Mouse (Mus musculus): ENCODE results near the gene Slc25a38. TPM values are rescaled to one million over a fixed set of nuclear protein-coding genes. Genes with fewer than 3 reads are reported as not detected.

Slc25a38 gene
- polyA plus RNA-seq, 1 experiment from 2014 or later, result 38.0 TPM

DNA sequence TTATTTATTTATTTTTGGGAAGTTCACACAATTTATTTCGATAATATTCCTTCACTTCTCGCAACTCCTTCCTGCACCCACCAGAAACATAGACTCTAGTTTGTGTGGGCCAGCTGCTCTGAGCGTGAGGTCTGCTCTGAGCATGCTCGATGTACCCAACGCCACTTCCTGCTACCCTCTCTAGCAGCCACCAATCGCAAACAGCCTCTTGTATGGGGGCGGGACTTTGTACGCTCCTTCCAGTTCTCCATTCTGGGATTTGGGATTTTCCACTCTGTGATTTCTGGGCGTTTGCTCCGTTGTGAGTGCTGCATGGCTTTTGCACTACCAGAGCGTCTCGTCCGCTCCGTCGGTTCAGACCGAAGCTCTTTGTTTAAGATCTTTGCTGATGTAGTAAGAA lies 53.7 kb downstream of the Slc25a38 start:
- Histone ChIP-seq H3K4me3 (no peak overlapping the region), H3K4me1 (no peaks in the 10 kb centered on the region), H3K27ac (no peak overlapping the region), H3K36me3 (no peaks in the 10 kb centered on the region), H3K9me3 (replicated peaks) (no peaks in the 10 kb centered on the region), H3K9ac (no peak overlapping the region), H3K27me3 (no peaks in the 10 kb centered on the region), H3K4me2 (replicated peaks) (no peak overlapping the region)
- 85% methylated on average over 16 of the region's 16 CpGs for WGBS
- no peak for ATAC-seq (ENCODE audit: low FRiP score)

DNA sequence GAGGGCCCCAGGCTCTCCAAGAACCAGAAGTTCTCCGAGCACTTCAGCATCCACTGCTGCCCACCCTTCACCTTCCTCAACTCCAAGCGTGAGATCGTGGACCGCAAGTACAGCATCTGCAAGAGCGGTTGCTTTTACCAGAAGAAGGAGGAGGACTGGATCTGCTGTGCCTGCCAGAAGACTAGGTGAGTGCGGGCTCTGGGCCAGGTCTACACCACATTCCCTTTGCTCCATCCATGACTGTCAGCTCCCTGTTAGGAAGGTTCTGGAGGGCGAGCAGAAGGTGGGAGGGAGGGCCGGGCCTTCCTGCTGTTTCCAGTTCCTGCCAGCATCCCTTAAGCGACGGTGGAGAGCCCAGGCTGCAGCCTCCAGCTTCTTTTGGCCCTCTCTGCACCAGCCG lies 57.7 kb downstream of the Slc25a38 start:
- no peaks in the 10 kb centered on the region for H3K36me3 ChIP-seq
- ATAC-seq (ENCODE audit: low FRiP score), result no peak
- no peak overlapping the region for H3K27ac ChIP-seq
- H3K9me3 ChIP-seq (replicated peaks), result 0 out of 2 replicates have a peak, but pooled peaks cover 3% of the 10 kb centered on the region
- H3K9ac ChIP-seq, result no peak overlapping the region
- no peaks in the 10 kb centered on the region for H3K4me1 ChIP-seq
- no peaks in the 10 kb centered on the region for H3K27me3 ChIP-seq
- no peak overlapping the region for H3K4me2 ChIP-seq (replicated peaks)
- no peak overlapping the region for H3K4me3 ChIP-seq
- WGBS, result 73% methylated on average over 11 of the region's 11 CpGs

DNA sequence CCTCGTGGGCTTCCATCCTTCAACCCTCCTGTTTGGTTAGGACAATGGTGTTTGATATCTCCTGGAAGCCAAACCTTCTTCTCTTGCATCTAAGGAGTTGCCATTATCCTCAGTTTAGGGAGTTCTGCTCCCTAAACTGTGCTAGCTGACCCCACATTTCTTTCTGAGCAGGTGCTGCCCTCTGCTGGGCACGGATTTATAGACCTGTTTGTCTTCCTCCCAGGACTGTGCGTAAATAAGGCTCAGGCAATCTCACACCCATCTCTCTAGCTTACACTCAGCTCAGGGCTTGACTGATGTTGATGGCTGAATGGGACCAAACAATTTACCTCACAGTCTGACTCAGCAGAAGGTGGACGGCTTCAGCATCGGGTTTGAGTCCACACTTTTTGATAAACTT lies 61.1 kb downstream of the Slc25a38 start:
- Histone ChIP-seq H3K36me3 (no peaks in the 10 kb centered on the region), H3K9ac (no peak overlapping the region), H3K27ac (no peak overlapping the region), H3K4me3 (no peak overlapping the region), H3K4me2 (replicated peaks) (no peak overlapping the region), H3K27me3 (no peaks in the 10 kb centered on the region), H3K9me3 (replicated peaks) (0 out of 2 replicates have a peak, but pooled peaks cover 3% of the 10 kb centered on the region), H3K4me1 (no peaks in the 10 kb centered on the region)
- 44% methylated on average over 5 of the region's 5 CpGs for WGBS
- no peak for ATAC-seq (ENCODE audit: low FRiP score)

Other genes with a start within 250 kb of the Slc25a38 start
- gene Wdr48, start 215.5 kb upstream of the Slc25a38 start, polyA plus RNA-seq (2016; fragmentation: Nextera tagmentation; extraction: Ambion mirVana), result 72.4 and 77.9 TPM in 2 replicates
- gene Gorasp1, start 172.8 kb upstream of the Slc25a38 start, polyA plus RNA-seq (2016; fragmentation: Nextera tagmentation; extraction: Ambion mirVana), result 22.4 and 24.0 TPM in 2 replicates
- 1.1 and 1.5 TPM in 2 replicates for gene Ttc21a, start 172.8 kb upstream of the Slc25a38 start, polyA plus RNA-seq (2016; fragmentation: Nextera tagmentation; extraction: Ambion mirVana)
- gene Csrnp1, start 125.7 kb upstream of the Slc25a38 start, polyA plus RNA-seq (2016; fragmentation: Nextera tagmentation; extraction: Ambion mirVana), result 2.6 and 2.8 TPM in 2 replicates
- gene Xirp1, start 86.8 kb upstream of the Slc25a38 start, polyA plus RNA-seq (2016; fragmentation: Nextera tagmentation; extraction: Ambion mirVana), result 0.04 and 0.17 TPM in 2 replicates
- gene Cx3cr1, start 40.5 kb upstream of the Slc25a38 start, polyA plus RNA-seq (2016; fragmentation: Nextera tagmentation; extraction: Ambion mirVana), result 7.5 and 8.2 TPM in 2 replicates
- gene Ccr8, start 18.3 kb upstream of the Slc25a38 start, polyA plus RNA-seq (2016; fragmentation: Nextera tagmentation; extraction: Ambion mirVana), result not detected in 2 replicates
- 793 and 930 TPM in 2 replicates for gene Rpsa, start 17.3 kb downstream of the Slc25a38 start, polyA plus RNA-seq (2016; fragmentation: Nextera tagmentation; extraction: Ambion mirVana)
- not detected in 2 replicates for gene Mobp, start 39.3 kb downstream of the Slc25a38 start, polyA plus RNA-seq (2016; fragmentation: Nextera tagmentation; extraction: Ambion mirVana)
- gene Myrip, start 191.1 kb downstream of the Slc25a38 start, polyA plus RNA-seq (2016; fragmentation: Nextera tagmentation; extraction: Ambion mirVana), result 1.8 and 2.9 TPM in 2 replicates